Mouse (Mus musculus) liver, embryonic 15.5 days (tissue): Measurements from ENCODE around the gene Copg2. TPM values are rescaled to one million over a fixed set of nuclear protein-coding genes. Genes with fewer than 3 reads are reported as not detected.
A peak's percentile ranks its signal among the peaks of the same experiment; 100 is the strongest.

ENCODE experiments used
- ATAC-seq: fragments of 200-750 bp; cut with Nextera tagmentation; 2 replicates; pipeline ENCODE4 v1.8.0; 2017; ENCODE audit warnings: moderate number of reproducible peaks, mild to moderate bottlenecking, moderate library complexity; ENCODE audit not compliant: insufficient read depth
- H3K27ac ChIP-seq: fragments of 300-500 bp; sonication (generic); replicated peaks from 2 replicates; pipeline ENCODE4 v1.5.1; 2015; ENCODE audit warnings: mild to moderate bottlenecking, inconsistent platforms
- H3K27me3 ChIP-seq: fragments of 300-500 bp; sonication (generic); 2 replicates; pipeline ENCODE4 v1.6.1; 2015; ENCODE audit warnings: mild to moderate bottlenecking, inconsistent platforms
- H3K36me3 ChIP-seq: fragments of 300-500 bp; sonication (generic); replicated peaks from 2 replicates; pipeline ENCODE4 v1.6.1; 2015; ENCODE audit warnings: moderate library complexity, mild to moderate bottlenecking, inconsistent platforms
- H3K4me1 ChIP-seq: fragments of 300-500 bp; sonication (generic); replicated peaks from 2 replicates; pipeline ENCODE4 v1.6.1; 2015; ENCODE audit warnings: inconsistent platforms
- H3K4me2 ChIP-seq: fragments of 300-500 bp; sonication (generic); 2 replicates; pipeline ENCODE4 v1.6.1; 2015; ENCODE audit warnings: moderate library complexity, mild to moderate bottlenecking, inconsistent platforms
- H3K4me3 ChIP-seq: fragments of 300-500 bp; sonication (generic); replicated peaks from 2 replicates; pipeline ENCODE4 v1.5.1; 2015; ENCODE audit warnings: mild to moderate bottlenecking, inconsistent platforms
- H3K9ac ChIP-seq: fragments of 300-500 bp; sonication (generic); 2 replicates; pipeline ENCODE4 v1.6.1; 2015; ENCODE audit warnings: moderate library complexity, mild to moderate bottlenecking, inconsistent platforms
- H3K9me3 ChIP-seq: fragments of 300-500 bp; sonication (generic); replicated peaks from 2 replicates; pipeline ENCODE4 v1.6.1; 2016; ENCODE audit warnings: inconsistent platforms
- WGBS: fragments of 180-500 bp; shearing (Covaris S2); methylation state at CpG from one replicate; pipeline ENCODE4 v1.1.7; 2015; ENCODE audit warnings: mixed read lengths; ENCODE audit not compliant: insufficient replicate concordance; 5-methylcytosine and 5-hydroxymethylcytosine counted together
- polyA plus RNA-seq: library from polyadenylated mRNA; unstranded; fragments of >200 nt; fragmentation: Nextera tagmentation; extraction: Ambion mirVana; gene quantifications from 2 replicates; pipeline ENCODE4 v1.2.1, GENCODE M21; 2015

Copg2 gene
- polyA plus RNA-seq, 1 experiment from 2014 or later: 6.5 TPM

GRCm38 (mm10) chr6:30732571-30733130, 163.9 kb downstream of the Copg2 start:
- no peak overlapping the region for H3K4me2 ChIP-seq
- no peaks in the 10 kb centered on the region for H3K36me3 ChIP-seq
- peaks cover 5% of the 10 kb centered on the region; the same call in 1 of the 2 replicates for H3K9me3 ChIP-seq
- H3K4me1 ChIP-seq: no peaks in the 10 kb centered on the region
- no peak for ATAC-seq
- peaks cover 72% of the 10 kb centered on the region for H3K27me3 ChIP-seq
- no peak overlapping the region for H3K27ac ChIP-seq
- WGBS: 47% methylated on average over 18 of the region's 18 CpGs
- H3K4me3 ChIP-seq: no peak overlapping the region
- H3K9ac ChIP-seq: no peak overlapping the region

GRCm38 (mm10) chr6:30730301-30730971, 166.2 kb downstream of the Copg2 start:
- 55% methylated on average over 12 of the region's 12 CpGs for WGBS
- no peak overlapping the region for H3K4me3 ChIP-seq
- H3K9me3 ChIP-seq: no peaks in the 10 kb centered on the region
- no peak overlapping the region for H3K27ac ChIP-seq
- no peaks in the 10 kb centered on the region for H3K4me1 ChIP-seq
- peaks cover 50% of the 10 kb centered on the region for H3K27me3 ChIP-seq
- no peaks in the 10 kb centered on the region for H3K36me3 ChIP-seq
- no peak for ATAC-seq
- H3K4me2 ChIP-seq: no peak overlapping the region
- no peak overlapping the region for H3K9ac ChIP-seq

- Histone ChIP-seq H3K4me3 (no peak within 1 kb of the TSS), H3K4me1 (no peaks in the 10 kb centered on the region), H3K36me3 (no peaks in the 10 kb centered on the region), H3K9me3 (no peaks in the 10 kb centered on the region), H3K4me2 (no peak within 1 kb of the TSS), H3K27ac (no peak within 1 kb of the TSS), H3K27me3 (no peaks in the 10 kb centered on the region), H3K9ac (no peak within 1 kb of the TSS)
- ATAC-seq: no peak
- 66% methylated on average over 7 of the region's 7 CpGs for WGBS
These were observed 173.3 kb downstream of the Copg2 start, which contains the start of gene Mest for GRCm38 (mm10) chr6:30723331-30723730. Gene Mest (plus strand): TSS chr6:30723547.

- no peak overlapping the region for H3K9ac ChIP-seq
- no peaks in the 10 kb centered on the region for H3K4me1 ChIP-seq
- H3K27me3 ChIP-seq: no peaks in the 10 kb centered on the region
- WGBS: 69% methylated on average over 4 of the region's 4 CpGs
- no peak overlapping the region for H3K27ac ChIP-seq
- H3K9me3 ChIP-seq: no peaks in the 10 kb centered on the region
- H3K4me3 ChIP-seq: no peak overlapping the region
- H3K36me3 ChIP-seq: no peaks in the 10 kb centered on the region
- ATAC-seq: no peak
- H3K4me2 ChIP-seq: no peak overlapping the region
These were observed 174.0 kb downstream of the Copg2 start for GRCm38 (mm10) chr6:30722385-30723164.

GRCm38 (mm10) chr6:30716796-30717195, 179.8 kb downstream of the Copg2 start:
- Histone ChIP-seq H3K4me2 (no peak overlapping the region), H3K27me3 (no peaks in the 10 kb centered on the region), H3K4me1 (no peaks in the 10 kb centered on the region), H3K27ac (no peak overlapping the region), H3K4me3 (no peak overlapping the region), H3K9me3 (no peaks in the 10 kb centered on the region), H3K9ac (no peak overlapping the region), H3K36me3 (no peaks in the 10 kb centered on the region)
- WGBS: 73% methylated on average over 7 of the region's 7 CpGs
- no peak for ATAC-seq

- 65% methylated on average over 5 of the region's 5 CpGs for WGBS
- H3K27ac ChIP-seq: no peak overlapping the region
These were observed 181.6 kb downstream of the Copg2 start for GRCm38 (mm10) chr6:30714891-30715471.

GRCm38 (mm10) chr6:30713896-30714295, 182.7 kb downstream of the Copg2 start:
- no peak overlapping the region for H3K4me3 ChIP-seq
- H3K36me3 ChIP-seq: no peaks in the 10 kb centered on the region
- H3K27me3 ChIP-seq: no peaks in the 10 kb centered on the region
- H3K4me2 ChIP-seq: no peak overlapping the region
- H3K9me3 ChIP-seq: no peaks in the 10 kb centered on the region
- H3K27ac ChIP-seq: no peak overlapping the region
- H3K9ac ChIP-seq: no peak overlapping the region
- ATAC-seq: no peak
- no peaks in the 10 kb centered on the region for H3K4me1 ChIP-seq
- WGBS: 67% methylated on average over 11 of the region's 11 CpGs

More at GRCm38 (mm10) chr6:30714891-30715471, 181.6 kb downstream of the Copg2 start:
- no peak for ATAC-seq
- H3K4me2 ChIP-seq: no peak overlapping the region
- H3K36me3 ChIP-seq: no peaks in the 10 kb centered on the region
- no peaks in the 10 kb centered on the region for H3K9me3 ChIP-seq
- H3K27me3 ChIP-seq: no peaks in the 10 kb centered on the region
- H3K4me3 ChIP-seq: no peak overlapping the region
- H3K4me1 ChIP-seq: no peaks in the 10 kb centered on the region
- H3K9ac ChIP-seq: no peak overlapping the region

GRCm38 (mm10) chr6:30713455-30713854, 183.1 kb downstream of the Copg2 start:
- Histone ChIP-seq H3K4me1 (no peaks in the 10 kb centered on the region), H3K36me3 (no peaks in the 10 kb centered on the region), H3K27me3 (no peaks in the 10 kb centered on the region), H3K27ac (no peak overlapping the region), H3K9ac (no peak overlapping the region), H3K9me3 (no peaks in the 10 kb centered on the region), H3K4me3 (no peak overlapping the region), H3K4me2 (no peak overlapping the region)
- ATAC-seq: no peak
- 44% methylated on average over 6 of the region's 6 CpGs for WGBS

GRCm38 (mm10) chr6:30712484-30712883, 184.1 kb downstream of the Copg2 start:
- H3K4me1 ChIP-seq: no peaks in the 10 kb centered on the region
- H3K27me3 ChIP-seq: no peaks in the 10 kb centered on the region
- no peak overlapping the region for H3K9ac ChIP-seq
- no peak overlapping the region for H3K4me3 ChIP-seq
- no peak overlapping the region for H3K4me2 ChIP-seq
- H3K36me3 ChIP-seq: no peaks in the 10 kb centered on the region
- no peak for ATAC-seq
- no peaks in the 10 kb centered on the region for H3K9me3 ChIP-seq
- whole genome bisulfite sequencing: 24% methylated on average over 7 of the region's 7 CpGs
- 0 out of 2 replicates have a peak overlapping the region, but pooled peaks have one; percentile 14 for H3K27ac ChIP-seq

GRCm38 (mm10) chr6:30711365-30711763, 185.2 kb downstream of the Copg2 start:
- no peak overlapping the region for H3K27ac ChIP-seq
- no peak for ATAC-seq
- 63% methylated on average over 10 of the region's 10 CpGs for WGBS

More at GRCm38 (mm10) chr6:30711365-30711763, 185.2 kb downstream of the Copg2 start:
- no peak overlapping the region for H3K9ac ChIP-seq
- H3K36me3 ChIP-seq: no peaks in the 10 kb centered on the region
- no peak overlapping the region for H3K4me3 ChIP-seq
- no peaks in the 10 kb centered on the region for H3K9me3 ChIP-seq
- H3K27me3 ChIP-seq: no peaks in the 10 kb centered on the region
- H3K4me2 ChIP-seq: no peak overlapping the region
- H3K4me1 ChIP-seq: no peaks in the 10 kb centered on the region
